Mouse (Mus musculus): Measurements from ENCODE around the gene D630023F18Rik. TPM values are rescaled to one million over a fixed set of nuclear protein-coding genes. Genes with fewer than 3 reads are reported as not detected.

The D630023F18Rik gene
- polyA plus RNA-seq, 1 experiment from 2014 or later: 3.1 TPM

DNA sequence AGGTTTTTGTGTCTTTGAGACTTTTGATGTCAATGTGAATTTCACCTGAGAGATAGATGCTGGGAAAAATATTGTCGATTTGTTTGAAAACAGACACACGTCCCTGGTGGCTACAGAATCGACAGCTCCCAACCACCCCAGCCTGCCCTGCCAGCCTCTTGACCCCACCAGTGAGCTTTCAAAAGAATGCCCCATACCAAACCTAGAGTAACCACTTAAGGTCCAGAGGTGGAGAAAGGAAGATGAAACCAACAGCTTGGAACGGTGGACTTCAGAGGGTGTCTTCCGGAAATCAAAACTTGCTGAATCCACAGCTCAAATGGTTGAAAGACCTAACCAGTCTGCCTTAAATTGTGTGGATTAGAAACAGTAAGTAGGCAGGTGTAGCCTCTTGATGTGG is 24.3 kb upstream of the D630023F18Rik start:
- no peak for ATAC-seq
- H3K4me1 ChIP-seq (ENCODE audit: control insufficient read depth, insufficient read depth, low read length): no peaks in the 10 kb centered on the region
- 96% methylated on average over 5 of the region's 5 CpGs for WGBS

DNA sequence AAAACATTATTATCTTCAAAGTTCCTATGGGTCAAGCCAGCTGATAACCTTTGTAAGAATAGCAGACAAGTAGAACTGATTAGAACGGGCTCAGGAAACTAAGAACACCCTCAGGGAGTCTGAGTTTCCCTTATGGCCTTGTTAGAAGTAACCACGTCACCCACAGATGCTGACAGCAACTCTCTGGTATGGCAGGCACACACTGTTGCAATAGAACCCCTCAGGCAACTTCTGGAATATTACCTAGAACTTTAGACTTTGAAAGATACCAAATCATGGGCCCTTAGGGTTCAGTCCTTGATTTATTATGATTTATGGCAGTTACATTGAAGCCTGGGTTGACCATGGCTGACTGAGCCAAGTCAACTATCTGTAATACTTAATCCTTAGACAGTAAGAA is 23.6 kb upstream of the D630023F18Rik start:
- H3K9ac ChIP-seq (ENCODE audit: low read depth, low read length): no peak overlapping the region
- no peaks in the 10 kb centered on the region for H3K36me3 ChIP-seq (ENCODE audit: control insufficient read depth, insufficient read depth, low read length)
- no peak overlapping the region for H3K27ac ChIP-seq (ENCODE audit: low read length)
- H3K27me3 ChIP-seq (ENCODE audit: control insufficient read depth, insufficient read depth, low read depth, low read length): no peaks in the 10 kb centered on the region
- 77% methylated on average over 2 of the region's 2 CpGs for WGBS
- no peak for ATAC-seq
- H3K4me1 ChIP-seq (ENCODE audit: control insufficient read depth, insufficient read depth, low read length): no peaks in the 10 kb centered on the region
- no peaks in the 10 kb centered on the region for H3K9me3 ChIP-seq (replicated peaks; ENCODE audit: control insufficient read depth, low read length, poor library complexity, severe bottlenecking)
- H3K4me2 ChIP-seq (ENCODE audit: low read length): no peak overlapping the region
- no peak overlapping the region for H3K4me3 ChIP-seq (ENCODE audit: low read depth, low read length)

More for the DNA sequence above, 24.3 kb upstream of the D630023F18Rik start:
- no peak overlapping the region for H3K9ac ChIP-seq (ENCODE audit: low read depth, low read length)
- no peak overlapping the region for H3K27ac ChIP-seq (ENCODE audit: low read length)
- H3K27me3 ChIP-seq (ENCODE audit: control insufficient read depth, insufficient read depth, low read depth, low read length): no peaks in the 10 kb centered on the region
- H3K4me3 ChIP-seq (ENCODE audit: low read depth, low read length): no peak overlapping the region
- no peaks in the 10 kb centered on the region for H3K9me3 ChIP-seq (replicated peaks; ENCODE audit: control insufficient read depth, low read length, poor library complexity, severe bottlenecking)
- no peak overlapping the region for H3K4me2 ChIP-seq (ENCODE audit: low read length)
- H3K36me3 ChIP-seq (ENCODE audit: control insufficient read depth, insufficient read depth, low read length): no peaks in the 10 kb centered on the region

DNA sequence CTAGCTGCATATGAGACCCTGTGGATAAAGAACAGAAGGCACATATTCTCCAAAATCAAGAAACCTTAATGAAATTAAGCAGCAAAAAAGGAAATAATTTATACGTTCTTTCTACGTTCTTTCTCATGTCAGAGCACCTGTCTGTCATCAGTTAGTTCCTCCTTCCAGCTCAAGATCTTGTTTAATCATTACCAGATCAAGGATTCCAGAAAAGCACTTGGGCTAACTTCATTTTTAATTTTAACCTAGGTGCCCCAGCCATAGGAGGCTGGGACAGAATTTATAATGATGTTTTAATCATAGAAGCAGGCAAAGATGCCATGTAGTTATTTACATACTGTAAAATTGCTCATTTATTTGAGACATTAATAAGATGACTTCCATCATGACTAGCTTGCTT is 21.8 kb upstream of the D630023F18Rik start:
- Histone ChIP-seq H3K9ac (ENCODE audit: low read depth, low read length) (no peak overlapping the region), H3K27me3 (ENCODE audit: control insufficient read depth, insufficient read depth, low read depth, low read length) (no peaks in the 10 kb centered on the region), H3K9me3 (replicated peaks; ENCODE audit: control insufficient read depth, low read length, poor library complexity, severe bottlenecking) (no peaks in the 10 kb centered on the region), H3K4me3 (ENCODE audit: low read depth, low read length) (no peak overlapping the region), H3K36me3 (ENCODE audit: control insufficient read depth, insufficient read depth, low read length) (no peaks in the 10 kb centered on the region), H3K4me1 (ENCODE audit: control insufficient read depth, insufficient read depth, low read length) (no peaks in the 10 kb centered on the region), H3K4me2 (ENCODE audit: low read length) (no peak overlapping the region), H3K27ac (ENCODE audit: low read length) (no peak overlapping the region)
- no peak for ATAC-seq
- WGBS: 96% methylated on average over 2 of the region's 2 CpGs

DNA sequence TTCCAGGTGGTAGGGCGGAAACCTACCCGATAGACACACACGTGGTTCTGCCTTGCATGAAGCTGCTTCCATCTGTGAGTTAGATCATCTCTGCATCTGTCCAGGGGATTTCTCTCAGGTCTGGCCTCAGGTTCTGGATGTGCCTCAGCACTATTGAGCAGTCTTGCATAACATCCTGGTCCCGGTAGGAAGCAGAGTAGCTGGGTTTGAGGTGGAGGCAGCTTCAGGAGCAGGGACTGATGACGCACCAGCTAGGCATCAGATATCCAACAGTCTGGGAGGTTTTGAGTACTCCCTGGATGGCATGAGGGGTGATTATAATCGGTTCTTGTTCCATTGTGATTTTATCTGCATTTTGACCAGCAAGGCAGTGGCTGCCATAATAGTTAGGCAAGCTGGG is 14.5 kb upstream of the D630023F18Rik start:
- no peaks in the 10 kb centered on the region for H3K36me3 ChIP-seq (ENCODE audit: control insufficient read depth, insufficient read depth, low read length)
- H3K27ac ChIP-seq (ENCODE audit: low read length): no peak overlapping the region
- no peak overlapping the region for H3K4me2 ChIP-seq (ENCODE audit: low read length)
- no peak overlapping the region for H3K9ac ChIP-seq (ENCODE audit: low read depth, low read length)
- no peak overlapping the region for H3K4me3 ChIP-seq (ENCODE audit: low read depth, low read length)
- no peak for ATAC-seq
- no peaks in the 10 kb centered on the region for H3K27me3 ChIP-seq (ENCODE audit: control insufficient read depth, insufficient read depth, low read depth, low read length)
- no peaks in the 10 kb centered on the region for H3K4me1 ChIP-seq (ENCODE audit: control insufficient read depth, insufficient read depth, low read length)
- no peaks in the 10 kb centered on the region for H3K9me3 ChIP-seq (replicated peaks; ENCODE audit: control insufficient read depth, low read length, poor library complexity, severe bottlenecking)
- 83% methylated on average over 6 of the region's 6 CpGs for WGBS

DNA sequence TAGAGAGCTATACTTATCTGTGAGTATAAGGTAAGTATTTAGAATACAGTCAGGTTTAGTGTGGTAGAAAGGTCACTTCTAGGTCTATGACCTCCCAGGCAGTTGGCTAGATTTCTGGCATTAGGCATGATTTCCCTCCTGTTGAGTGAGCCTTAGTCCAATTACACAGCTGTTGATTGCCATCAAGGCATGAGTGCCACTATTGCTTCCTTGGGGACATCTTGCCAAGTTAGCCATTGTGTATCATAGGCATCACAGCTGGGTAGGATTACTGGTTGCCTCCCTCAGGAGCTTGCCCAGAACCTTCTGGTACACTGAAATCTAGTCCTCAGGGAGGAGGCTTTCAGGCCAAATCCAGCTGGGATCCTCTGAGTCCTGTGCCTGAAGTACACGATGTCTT is 9.8 kb upstream of the D630023F18Rik start:
- no peak for ATAC-seq
- Histone ChIP-seq H3K4me1 (ENCODE audit: control insufficient read depth, insufficient read depth, low read length) (no peaks in the 10 kb centered on the region), H3K36me3 (ENCODE audit: control insufficient read depth, insufficient read depth, low read length) (no peaks in the 10 kb centered on the region), H3K27ac (ENCODE audit: low read length) (no peak overlapping the region), H3K4me3 (ENCODE audit: low read depth, low read length) (no peak overlapping the region), H3K9ac (ENCODE audit: low read depth, low read length) (no peak overlapping the region), H3K9me3 (replicated peaks; ENCODE audit: control insufficient read depth, low read length, poor library complexity, severe bottlenecking) (no peaks in the 10 kb centered on the region), H3K27me3 (ENCODE audit: control insufficient read depth, insufficient read depth, low read depth, low read length) (no peaks in the 10 kb centered on the region), H3K4me2 (ENCODE audit: low read length) (no peak overlapping the region)
- 80% methylated on average over 1 of the region's 1 CpGs for WGBS

DNA sequence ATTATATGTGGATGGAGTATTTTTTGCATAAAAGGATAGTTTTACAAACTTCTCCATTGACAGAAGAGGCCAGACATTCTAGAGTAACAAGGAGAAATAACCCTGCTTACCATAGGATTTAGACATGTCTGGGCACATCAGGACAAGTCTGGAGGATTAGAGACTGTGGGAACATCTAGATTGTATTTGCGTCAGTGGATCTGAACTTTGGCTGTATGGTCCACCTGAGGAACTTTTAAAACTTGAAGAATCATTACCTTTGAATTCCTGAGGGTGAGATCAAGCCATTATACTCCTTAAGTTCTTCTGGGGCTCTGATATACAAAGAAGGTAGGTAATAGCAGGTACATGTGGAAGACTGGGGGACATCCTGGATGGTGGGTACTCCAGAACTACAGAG is 8.7 kb upstream of the D630023F18Rik start:
- no peaks in the 10 kb centered on the region for H3K9me3 ChIP-seq (replicated peaks; ENCODE audit: control insufficient read depth, low read length, poor library complexity, severe bottlenecking)
- H3K4me2 ChIP-seq (ENCODE audit: low read length): no peak overlapping the region
- H3K27me3 ChIP-seq (ENCODE audit: control insufficient read depth, insufficient read depth, low read depth, low read length): no peaks in the 10 kb centered on the region
- no peaks in the 10 kb centered on the region for H3K4me1 ChIP-seq (ENCODE audit: control insufficient read depth, insufficient read depth, low read length)
- H3K27ac ChIP-seq (ENCODE audit: low read length): no peak overlapping the region
- ATAC-seq: no peak
- no peaks in the 10 kb centered on the region for H3K36me3 ChIP-seq (ENCODE audit: control insufficient read depth, insufficient read depth, low read length)
- no peak overlapping the region for H3K4me3 ChIP-seq (ENCODE audit: low read depth, low read length)
- 95% methylated on average over 1 of the region's 1 CpGs for WGBS
- no peak overlapping the region for H3K9ac ChIP-seq (ENCODE audit: low read depth, low read length)

DNA sequence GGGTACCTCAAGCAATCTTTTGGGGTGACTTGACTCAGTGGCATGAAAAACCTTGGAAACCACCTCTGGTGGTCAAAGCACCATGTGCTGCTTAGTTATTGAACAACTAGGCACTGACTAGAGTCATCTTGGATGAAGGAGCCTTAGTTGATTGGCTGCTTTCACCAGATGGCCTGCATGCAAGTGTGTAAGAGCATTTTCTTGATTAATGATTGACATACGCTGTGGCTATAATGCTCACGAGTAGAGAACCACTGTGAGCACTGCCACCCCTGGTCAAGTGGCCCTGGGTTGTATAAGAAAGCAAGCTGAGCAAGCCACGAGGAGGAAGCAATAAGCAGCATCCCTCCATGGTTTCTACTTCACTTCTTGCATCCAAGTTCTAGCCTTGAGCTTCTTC is 7.2 kb upstream of the D630023F18Rik start:
- Histone ChIP-seq H3K4me3 (ENCODE audit: low read depth, low read length) (no peak overlapping the region), H3K36me3 (ENCODE audit: control insufficient read depth, insufficient read depth, low read length) (no peaks in the 10 kb centered on the region), H3K4me2 (ENCODE audit: low read length) (no peak overlapping the region), H3K4me1 (ENCODE audit: control insufficient read depth, insufficient read depth, low read length) (no peaks in the 10 kb centered on the region), H3K9ac (ENCODE audit: low read depth, low read length) (no peak overlapping the region), H3K27ac (ENCODE audit: low read length) (no peak overlapping the region), H3K9me3 (replicated peaks; ENCODE audit: control insufficient read depth, low read length, poor library complexity, severe bottlenecking) (no peaks in the 10 kb centered on the region), H3K27me3 (ENCODE audit: control insufficient read depth, insufficient read depth, low read depth, low read length) (no peaks in the 10 kb centered on the region)
- WGBS: 68% methylated on average over 3 of the region's 3 CpGs
- ATAC-seq: no peak

DNA sequence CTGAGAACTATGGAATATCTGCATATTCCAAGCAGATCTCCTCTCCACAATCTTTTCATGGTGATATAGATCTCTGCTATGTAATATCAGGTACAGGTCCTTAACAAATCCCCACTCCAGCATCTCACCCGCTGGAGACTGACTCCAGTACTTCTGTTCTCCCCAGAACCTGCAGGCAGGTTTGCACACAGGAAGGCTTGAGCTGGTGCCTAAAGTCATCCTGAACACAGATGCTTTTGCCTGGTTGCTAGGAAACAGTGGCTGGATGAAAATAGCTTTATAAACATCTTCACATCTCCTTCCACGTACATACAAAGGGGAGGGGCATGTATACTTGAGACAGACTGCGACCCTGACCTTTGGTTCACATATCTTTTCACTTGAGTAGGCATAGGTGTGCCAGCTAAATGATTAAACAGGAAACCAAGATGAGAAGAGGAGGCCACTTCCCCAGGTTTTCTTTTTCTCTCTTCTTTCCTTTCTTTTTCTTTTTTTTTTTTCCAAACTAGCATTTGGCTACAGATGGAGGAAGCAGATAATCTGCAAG is 6.7 kb upstream of the D630023F18Rik start:
- H3K9ac ChIP-seq (ENCODE audit: low read depth, low read length): no peak overlapping the region
- ATAC-seq: no peak
- 73% methylated on average over 3 of the region's 3 CpGs for WGBS
- H3K4me3 ChIP-seq (ENCODE audit: low read depth, low read length): no peak overlapping the region
- no peaks in the 10 kb centered on the region for H3K36me3 ChIP-seq (ENCODE audit: control insufficient read depth, insufficient read depth, low read length)
- H3K27me3 ChIP-seq (ENCODE audit: control insufficient read depth, insufficient read depth, low read depth, low read length): no peaks in the 10 kb centered on the region
- H3K27ac ChIP-seq (ENCODE audit: low read length): no peak overlapping the region
- H3K4me2 ChIP-seq (ENCODE audit: low read length): no peak overlapping the region
- H3K9me3 ChIP-seq (replicated peaks; ENCODE audit: control insufficient read depth, low read length, poor library complexity, severe bottlenecking): no peaks in the 10 kb centered on the region
- H3K4me1 ChIP-seq (ENCODE audit: control insufficient read depth, insufficient read depth, low read length): no peaks in the 10 kb centered on the region

DNA sequence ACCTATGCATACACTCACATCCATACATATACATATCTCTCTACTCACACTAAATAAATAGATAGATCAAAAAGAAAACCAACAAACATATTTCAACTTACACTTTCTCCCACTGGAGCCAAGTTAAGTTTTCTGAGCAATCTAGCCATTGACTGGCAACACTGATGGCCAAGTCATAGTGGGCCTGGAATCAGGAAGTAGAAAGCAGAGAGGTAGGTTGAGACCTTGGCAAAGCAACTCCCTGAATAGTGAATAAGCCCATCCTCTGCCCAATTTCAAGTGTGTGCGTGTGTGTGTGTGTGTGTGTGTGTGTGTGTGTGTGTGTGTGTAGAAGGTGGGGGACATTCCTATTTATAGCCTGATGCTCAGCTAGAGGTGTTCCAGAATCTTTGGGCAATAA is 3.6 kb downstream of the D630023F18Rik start, which contains the start of gene Gm28845:
TSS of gene Gm28845 (minus strand) at position 121 of the 400 bp plus-strand sequence.
- no peaks in the 10 kb centered on the region for H3K36me3 ChIP-seq (ENCODE audit: control insufficient read depth, insufficient read depth, low read length)
- no peaks in the 10 kb centered on the region for H3K4me1 ChIP-seq (ENCODE audit: control insufficient read depth, insufficient read depth, low read length)
- no peak within 1 kb of the TSS for H3K27ac ChIP-seq (ENCODE audit: low read length)
- H3K4me2 ChIP-seq (ENCODE audit: low read length): no peak within 1 kb of the TSS
- 79% methylated on average over 1 of the region's 1 CpGs for WGBS
- H3K9me3 ChIP-seq (replicated peaks; ENCODE audit: control insufficient read depth, low read length, poor library complexity, severe bottlenecking): no peaks in the 10 kb centered on the region
- H3K4me3 ChIP-seq (ENCODE audit: low read depth, low read length): no peak within 1 kb of the TSS
- H3K9ac ChIP-seq (ENCODE audit: low read depth, low read length): no peak within 1 kb of the TSS
- no peaks in the 10 kb centered on the region for H3K27me3 ChIP-seq (ENCODE audit: control insufficient read depth, insufficient read depth, low read depth, low read length)
- ATAC-seq: no peak
